Mouse (Mus musculus): ENCODE measurements around the gene Adssl1. TPM values are rescaled to one million over a fixed set of nuclear protein-coding genes. Genes with fewer than 3 reads are reported as not detected.

The Adssl1 gene
- total and polyA plus RNA-seq, 3 experiments, result 10.2 to 29.4 (median 10.7) TPM

DNA sequence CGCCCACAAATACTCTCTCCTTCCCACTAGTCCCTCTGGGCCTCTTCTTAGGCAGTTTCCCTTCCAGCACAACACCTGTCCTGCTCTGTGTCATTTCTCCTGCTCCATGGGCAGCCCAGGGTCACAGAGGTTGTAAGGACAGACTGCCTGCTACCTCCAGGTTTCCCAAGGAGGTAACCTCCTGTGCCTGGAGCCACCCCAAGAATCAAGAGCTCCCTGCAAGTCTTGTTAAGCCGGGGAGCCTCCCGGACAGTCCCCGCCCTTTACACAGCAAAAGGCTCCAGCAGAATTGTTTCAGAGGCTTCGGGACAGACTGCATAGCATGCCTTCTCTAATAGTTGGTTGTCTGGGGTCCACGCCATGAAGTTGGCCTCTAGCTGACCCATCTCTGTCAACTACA, 6.6 kb downstream of the Adssl1 start:
- Histone ChIP-seq H3K79me2 (replicated peaks; ENCODE audit: control insufficient read depth, extremely low read depth, insufficient read depth, poor library complexity, severe bottlenecking) (no peaks in the 10 kb centered on the region), H3K27ac (ENCODE audit: insufficient read depth, low read depth) (no peak overlapping the region), H3K9ac (ENCODE audit: insufficient read depth, low read depth) (no peak overlapping the region), H3K4me2 (ENCODE audit: insufficient read depth, low read depth, poor library complexity, severe bottlenecking) (no peak overlapping the region), H3K27me3 (replicated peaks) (no peaks in the 10 kb centered on the region), H3K4me3 (replicated peaks in 1 of 3; ENCODE audit: low read depth in 2 of 3, low read length in 2 of 3, poor library complexity in 1 of 3) (no peak overlapping the region), H3K36me3 (replicated peaks in 1 of 2; ENCODE audit: control insufficient read depth in 1 of 2, insufficient read depth in 1 of 2, low read length in 1 of 2) (peaks cover 0 to 13% of the 10 kb centered on the region in 2 experiments), H3K9me3 (replicated peaks; ENCODE audit: low read length) (no peaks in the 10 kb centered on the region), H3K4me1 (ENCODE audit: control insufficient read depth in 1 of 2, insufficient read depth in 2 of 2) (peaks cover 23 to 81% of the 10 kb centered on the region in 2 experiments)
- in situ Hi-C loops (cut with MboI; ENCODE audit: low pct_ligation_motif_present, low pct_unique_long_range_greater_than_20kb, low sequenced_read_pairs) (no loop called here), dilution Hi-C loops (cut with MboI; ENCODE audit: extremely low pct_ligation_motif_present, extremely low pct_unique_long_range_greater_than_20kb, low sequenced_read_pairs) (no loop called here)
- DNase-seq (ENCODE audit: extremely low read depth), result no peak
- no peak for TF ChIP-seq NELFE (IDR thresholded peaks at IDR 0.05; ENCODE audit: low read depth, low read length)
- TF ChIP-seq CHD1 (IDR thresholded peaks at IDR 0.05; ENCODE audit: low read depth, low read length), result no peak
- TF ChIP-seq UBTF (IDR thresholded peaks at IDR 0.05; ENCODE audit: low read depth, low read length), result no peak
- TF ChIP-seq TBP (conservative IDR thresholded peaks at IDR 0.05; ENCODE audit: low read depth, low read length), result no peak
- TF ChIP-seq MXI1 (IDR thresholded peaks at IDR 0.05; ENCODE audit: low read depth, low read length), result no peak
- TF ChIP-seq NRF1 (IDR thresholded peaks at IDR 0.05; ENCODE audit: low read depth, low read length), result no peak
- no peak for TF ChIP-seq JUN (IDR thresholded peaks at IDR 0.05; ENCODE audit: insufficient read depth, low read depth, low read length)
- TF ChIP-seq EP300 (IDR thresholded peaks at IDR 0.05; ENCODE audit: low read length), result no peak
- no peak for TF ChIP-seq E2F4 (IDR thresholded peaks at IDR 0.05; ENCODE audit: insufficient replicate concordance, low read depth, low read length)
- no peak for TF ChIP-seq SMC3 (IDR thresholded peaks at IDR 0.05; ENCODE audit: low read depth, low read length)
- TF ChIP-seq ZKSCAN1 (IDR thresholded peaks at IDR 0.05; ENCODE audit: borderline replicate concordance, low read depth, low read length), result no peak
- TF ChIP-seq RAD21 (IDR thresholded peaks at IDR 0.05; ENCODE audit: low read depth, low read length), result no peak
- no peak for TF ChIP-seq GABPA (IDR thresholded peaks at IDR 0.05; ENCODE audit: insufficient replicate concordance, low read depth, low read length)
- TF ChIP-seq USF1 (IDR thresholded peaks at IDR 0.05; ENCODE audit: low read depth, low read length), result no peak
- TF ChIP-seq USF2 (conservative IDR thresholded peaks at IDR 0.05; ENCODE audit: low read depth, low read length), result no peak
- no peak for TF ChIP-seq TCF12 (IDR thresholded peaks at IDR 0.05; ENCODE audit: low read depth, low read length)
- no peak for TF ChIP-seq POLR2AphosphoS2 (IDR thresholded peaks at IDR 0.05; ENCODE audit: low read depth, low read length)
- no peak for TF ChIP-seq MAZ (IDR thresholded peaks at IDR 0.05; ENCODE audit: low read depth, low read length)
- no peak for TF ChIP-seq MEF2A (IDR thresholded peaks at IDR 0.05; ENCODE audit: borderline replicate concordance, low read depth, low read length)
- no peak for TF ChIP-seq ZMIZ1 (IDR thresholded peaks at IDR 0.05; ENCODE audit: low read depth, low read length)
